Mouse (Mus musculus): ENCODE measurements at regions not wholly inside any gene's neighbourhood (a gene's known extent, or its start where the extent isn't known, plus 50 kb on each side); places are given as distances from the start of the nearest gene placed in this dataset.

- DNase-seq: peak in 1 of 2 experiments; percentile 3
Measured at GRCm38 (mm10) chr10:118712951-118713350, 157.1 kb downstream of the Dyrk2 start.

GRCm38 (mm10) chr10:118714179-118714581, 155.8 kb downstream of the Dyrk2 start:
- DNase-seq: peak in 1 of 2 experiments; percentile 21

GRCm38 (mm10) chr10:118714595-118714994, 155.4 kb downstream of the Dyrk2 start:
- DNase-seq: no peak

- peak in 1 of 2 experiments; percentile 6 for DNase-seq
Measured at GRCm38 (mm10) chr10:118720630-118721029, 149.4 kb downstream of the Dyrk2 start.

- peak; percentile 52 to 74 for DNase-seq
Measured at GRCm38 (mm10) chr10:118722132-118722551, 147.9 kb downstream of the Dyrk2 start.

- DNase-seq: no peak
Measured at GRCm38 (mm10) chr10:118722671-118723070, 147.3 kb downstream of the Dyrk2 start.

GRCm38 (mm10) chr10:118736093-118736492, 133.9 kb downstream of the Dyrk2 start:
- DNase-seq: no peak

- peak; percentile 30 to 74 for DNase-seq
Measured at GRCm38 (mm10) chr10:118737064-118737463, 132.9 kb downstream of the Dyrk2 start.

- DNase-seq: peak in 1 of 2 experiments; percentile 20
Measured at GRCm38 (mm10) chr10:118739849-118740481, 130.0 kb downstream of the Dyrk2 start.

- no peak for DNase-seq
Measured at GRCm38 (mm10) chr10:118743831-118744230, 126.2 kb downstream of the Dyrk2 start.

- DNase-seq: no peak
Measured at GRCm38 (mm10) chr10:118746719-118747395, 123.2 kb downstream of the Dyrk2 start.

GRCm38 (mm10) chr10:118749039-118749438, 121.0 kb downstream of the Dyrk2 start:
- DNase-seq: no peak

GRCm38 (mm10) chr10:118749756-118750155, 120.3 kb downstream of the Dyrk2 start:
- DNase-seq: peak; percentile 37 to 62

- DNase-seq: no peak
Measured at GRCm38 (mm10) chr10:118751110-118751509, 118.9 kb downstream of the Dyrk2 start.

- peak in 1 of 2 experiments; percentile 18 for DNase-seq
Measured at GRCm38 (mm10) chr10:118753061-118753775, 116.8 kb downstream of the Dyrk2 start.

GRCm38 (mm10) chr10:118754791-118755190, 115.2 kb downstream of the Dyrk2 start:
- DNase-seq: no peak

GRCm38 (mm10) chr10:118758825-118759471, 111.1 kb downstream of the Dyrk2 start:
- peak; percentile 33 to 49 for DNase-seq

- no peak for DNase-seq
Measured at GRCm38 (mm10) chr10:118760441-118760840, 109.6 kb downstream of the Dyrk2 start.

GRCm38 (mm10) chr10:118761101-118761868, 108.7 kb downstream of the Dyrk2 start:
- no peak for DNase-seq

- no peak for DNase-seq
Measured at GRCm38 (mm10) chr10:118765051-118765450, 105.0 kb downstream of the Dyrk2 start.

- peak; percentile 62 to 79 for DNase-seq
Measured at GRCm38 (mm10) chr10:118765544-118766441, 104.2 kb downstream of the Dyrk2 start.

Data from kidney, postnatal 36 days (tissue).